Mouse (Mus musculus) T-helper 17 cell (primary cell): Measurements from ENCODE around the gene Rnf5.

Source experiments
- in situ Hi-C, 2 experiments: fragments of 300-600 bp; cut with MboI, MseI; formaldehyde crosslinking; loops; 1 replicate in 1 of 2; 2 replicates in 1 of 2; pipeline ENCODE4 v1.15.1; 2025; ENCODE audit warnings: high pct_unique_total_duplicates in 2 of 2

Gene Rnf5

GRCm38 (mm10) chr17:34606186-34607039 lies 2.9 kb upstream of the Rnf5 start:
- in situ Hi-C loops, result no loop called here

- in situ Hi-C loops, result no loop called here
Measured at GRCm38 (mm10) chr17:34605609-34606008, 2.1 kb upstream of the Rnf5 start.

- in situ Hi-C loops, result loop anchor here in 1 of 2 experiments (5.0 kb wide), 1 partner anchor 487 kb away; the partner anchor contains the start of gene H2-DMa
Measured at GRCm38 (mm10) chr17:34604511-34605237, 1.2 kb upstream of the Rnf5 start.

- in situ Hi-C loops, result loop anchor here in 1 of 2 experiments (5.0 kb wide), 1 partner anchor 487 kb away; the partner anchor contains the start of gene H2-DMa
Measured at GRCm38 (mm10) chr17:34604061-34604508, 595 bp upstream of the Rnf5 start, which contains the start of gene Agpat1. Gene Agpat1 (plus strand): TSS chr17:34604262.

- in situ Hi-C loops, result loop anchor here in 1 of 2 experiments (5.0 kb wide), 1 partner anchor 484 kb away; the partner anchor contains the start of gene H2-DMa
Measured at GRCm38 (mm10) chr17:34601796-34602195, 1.7 kb downstream of the Rnf5 start.

- in situ Hi-C loops, result loop anchor here in 1 of 2 experiments (5.0 to 25.0 kb wide), 2 partner anchors 483 to 1662 kb away; partner anchors contain the start of genes H2-DMa, Rpp21 and Trim39
Measured at GRCm38 (mm10) chr17:34599891-34600290, 3.6 kb downstream of the Rnf5 start.

- in situ Hi-C loops, result loop anchor here in 1 of 2 experiments (25.0 kb wide), 1 partner anchor 1665 kb away; the partner anchor contains the start of genes Rpp21 and Trim39
Measured at GRCm38 (mm10) chr17:34597566-34598095, 5.9 kb downstream of the Rnf5 start, which contains the start of gene Ager. Gene Ager (plus strand): TSS chr17:34597862.

GRCm38 (mm10) chr17:34596098-34596497 lies 7.4 kb downstream of the Rnf5 start:
- in situ Hi-C loops, result loop anchor here in 1 of 2 experiments (25.0 kb wide), 1 partner anchor 1666 kb away; the partner anchor contains the start of genes Rpp21 and Trim39

- in situ Hi-C loops, result loop anchor here in 1 of 2 experiments (25.0 kb wide), 1 partner anchor 1668 kb away; the partner anchor contains the start of genes Rpp21 and Trim39
Measured at GRCm38 (mm10) chr17:34593752-34594525, 9.6 kb downstream of the Rnf5 start.

- in situ Hi-C loops, result loop anchor here in 1 of 2 experiments (25.0 kb wide), 1 partner anchor 1669 kb away; the partner anchor contains the start of genes Rpp21 and Trim39
Measured at GRCm38 (mm10) chr17:34592581-34593549, 10.6 kb downstream of the Rnf5 start.

- in situ Hi-C loops, result loop anchor here in 1 of 2 experiments (25.0 kb wide), 1 partner anchor 1670 kb away; the partner anchor contains the start of genes Rpp21 and Trim39
Measured at GRCm38 (mm10) chr17:34591994-34592375, 11.5 kb downstream of the Rnf5 start.

GRCm38 (mm10) chr17:34591029-34591993 lies 12.2 kb downstream of the Rnf5 start, which contains the start of gene Pbx2:
Gene Pbx2 (plus strand): TSS chr17:34591266.
- in situ Hi-C loops, result loop anchor here in 1 of 2 experiments (25.0 kb wide), 1 partner anchor 1671 kb away; the partner anchor contains the start of genes Rpp21 and Trim39

GRCm38 (mm10) chr17:34590154-34590987 lies 13.1 kb downstream of the Rnf5 start:
- in situ Hi-C loops, result loop anchor here in 1 of 2 experiments (25.0 kb wide), 1 partner anchor 1672 kb away; the partner anchor contains the start of genes Rpp21 and Trim39

GRCm38 (mm10) chr17:34589681-34590101 lies 13.8 kb downstream of the Rnf5 start, which contains the start of gene Gpsm3:
Gene Gpsm3 (plus strand): TSS chr17:34589806.
- in situ Hi-C loops, result loop anchor here in 1 of 2 experiments (25.0 kb wide), 1 partner anchor 1673 kb away; the partner anchor contains the start of genes Rpp21 and Trim39

- in situ Hi-C loops, result loop anchor here in 1 of 2 experiments (25.0 kb wide), 1 partner anchor 1673 kb away; the partner anchor contains the start of genes Rpp21 and Trim39
Measured at GRCm38 (mm10) chr17:34589206-34589605, 14.3 kb downstream of the Rnf5 start.

- in situ Hi-C loops, result loop anchor here in 1 of 2 experiments (25.0 kb wide), 1 partner anchor 1674 kb away; the partner anchor contains the start of genes Rpp21 and Trim39
Measured at GRCm38 (mm10) chr17:34588767-34589166, 14.7 kb downstream of the Rnf5 start.
